Mouse (Mus musculus): ENCODE data around the gene Ntf3. TPM values are rescaled to one million over a fixed set of nuclear protein-coding genes. Genes with fewer than 3 reads are reported as not detected.

Ntf3 gene
- 1.3 and 2.2 TPM in 2 replicates for polyA plus RNA-seq (2012; rRNA removed)

DNA sequence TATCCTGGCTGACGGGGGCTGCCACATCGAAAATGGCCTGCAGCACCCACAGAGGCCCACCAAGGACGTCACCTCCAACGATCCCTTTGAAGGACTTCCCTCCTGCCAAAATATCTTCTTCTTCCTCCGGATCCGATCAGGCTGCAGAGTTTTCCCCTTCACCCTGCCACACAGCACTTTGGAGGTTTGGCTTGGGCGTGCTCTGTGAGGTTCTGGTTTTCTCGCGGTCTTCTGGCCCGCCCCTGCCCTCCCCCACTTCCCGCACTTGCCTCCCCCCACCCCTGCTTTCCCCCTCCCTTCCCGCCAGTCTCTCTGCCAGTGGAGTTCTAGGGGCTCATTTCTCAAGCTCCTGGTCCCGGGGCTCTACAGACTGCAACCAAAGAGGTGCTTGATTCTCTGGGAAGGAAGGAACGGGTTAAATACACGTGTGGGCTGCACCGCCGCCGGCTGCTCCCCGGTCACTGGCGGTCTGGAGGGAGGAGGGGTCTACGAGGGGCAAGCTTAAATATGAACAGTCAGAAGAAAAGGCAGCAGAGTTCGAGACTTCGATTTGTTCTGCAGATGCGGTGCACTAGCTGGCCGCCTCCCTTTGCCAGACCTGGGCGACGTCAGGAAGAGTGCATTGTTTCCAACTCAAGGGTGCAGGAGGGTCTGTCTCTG lies at the start of gene Ntf3:
Gene Ntf3 (minus strand): TSS at position 363 of the 660 bp plus-strand sequence.
- TF ChIP-seq POLR2A (IDR thresholded peaks at IDR 0.05; ENCODE audit: borderline replicate concordance, extremely low read depth, insufficient read depth, insufficient read length, poor library complexity, severe bottlenecking) (no peak), CTCF (IDR thresholded peaks at IDR 0.05; ENCODE audit: borderline replicate concordance, extremely low read depth, insufficient read depth, insufficient read length) (no peak)
- DNase-seq (ENCODE audit: low read depth): peak; percentile 37

DNA sequence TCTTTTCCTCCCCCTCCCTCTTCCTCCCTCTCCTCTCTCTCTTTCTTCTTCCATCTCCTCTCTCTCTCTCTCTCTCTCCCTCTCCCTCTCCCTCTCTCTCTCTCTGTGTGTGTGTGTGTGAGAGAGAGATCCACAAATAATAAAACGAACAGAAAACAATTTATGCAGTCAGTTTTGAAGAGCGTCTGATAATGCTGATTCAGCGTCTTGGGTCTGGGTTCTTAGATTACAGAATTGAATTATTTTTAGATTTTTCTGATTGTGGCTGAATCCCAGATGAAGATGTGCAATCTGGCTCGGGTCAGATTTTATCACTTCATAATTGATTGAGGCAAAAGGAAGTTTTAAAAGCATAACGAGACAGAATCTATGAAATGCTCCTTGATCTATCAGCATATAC lies 46.6 kb upstream of the Ntf3 start:
- no peak for TF ChIP-seq POLR2A (IDR thresholded peaks at IDR 0.05; ENCODE audit: borderline replicate concordance, extremely low read depth, insufficient read depth, insufficient read length, poor library complexity, severe bottlenecking)
- TF ChIP-seq CTCF (IDR thresholded peaks at IDR 0.05; ENCODE audit: borderline replicate concordance, extremely low read depth, insufficient read depth, insufficient read length): no peak
- DNase-seq (ENCODE audit: low read depth): no peak

DNA sequence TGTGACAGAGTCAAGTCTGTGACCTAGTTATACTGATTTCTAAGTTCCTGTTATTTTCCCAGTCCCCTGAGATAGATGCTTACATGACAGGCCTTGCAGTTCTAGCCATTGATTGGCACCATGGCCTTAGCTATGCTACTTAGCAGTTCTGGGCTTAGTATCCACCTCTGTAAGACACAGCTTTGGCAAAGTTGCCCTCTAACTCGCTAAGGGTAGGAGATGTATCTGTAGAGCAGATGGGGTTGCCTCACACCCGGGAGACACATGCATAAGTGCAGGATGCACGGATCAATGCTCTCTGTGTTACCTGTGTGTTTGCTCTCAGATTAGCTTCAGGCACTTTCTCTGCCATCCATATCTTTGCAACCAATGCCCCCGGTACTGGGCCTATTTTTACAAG lies 36.7 kb upstream of the Ntf3 start:
- no peak for DNase-seq (ENCODE audit: low read depth)
- no peak for TF ChIP-seq POLR2A (IDR thresholded peaks at IDR 0.05; ENCODE audit: borderline replicate concordance, extremely low read depth, insufficient read depth, insufficient read length, poor library complexity, severe bottlenecking)
- TF ChIP-seq CTCF (IDR thresholded peaks at IDR 0.05; ENCODE audit: borderline replicate concordance, extremely low read depth, insufficient read depth, insufficient read length): no peak

DNA sequence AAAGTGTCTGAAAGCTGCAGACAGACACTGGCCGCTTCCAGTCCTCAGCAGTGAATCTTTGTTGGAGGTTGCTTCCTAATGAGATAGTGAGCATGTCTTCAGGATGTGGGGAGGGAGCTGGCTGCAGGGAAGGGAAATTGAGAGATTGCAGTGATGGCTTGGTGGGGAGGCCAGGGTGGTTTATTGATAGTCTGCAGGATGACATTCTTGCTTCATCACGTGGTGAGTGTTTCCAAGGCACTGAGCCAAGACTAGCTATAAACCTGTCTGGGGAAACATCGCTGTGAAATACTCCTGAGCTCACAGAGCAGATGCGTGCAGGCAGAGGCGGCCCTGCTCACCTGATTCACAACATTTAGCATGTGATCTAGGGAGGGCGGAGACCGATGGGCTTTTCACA lies 36.2 kb upstream of the Ntf3 start:
- peak; percentile 37 for DNase-seq (ENCODE audit: low read depth)
- TF ChIP-seq POLR2A (IDR thresholded peaks at IDR 0.05; ENCODE audit: borderline replicate concordance, extremely low read depth, insufficient read depth, insufficient read length, poor library complexity, severe bottlenecking): no peak
- no peak for TF ChIP-seq CTCF (IDR thresholded peaks at IDR 0.05; ENCODE audit: borderline replicate concordance, extremely low read depth, insufficient read depth, insufficient read length)

DNA sequence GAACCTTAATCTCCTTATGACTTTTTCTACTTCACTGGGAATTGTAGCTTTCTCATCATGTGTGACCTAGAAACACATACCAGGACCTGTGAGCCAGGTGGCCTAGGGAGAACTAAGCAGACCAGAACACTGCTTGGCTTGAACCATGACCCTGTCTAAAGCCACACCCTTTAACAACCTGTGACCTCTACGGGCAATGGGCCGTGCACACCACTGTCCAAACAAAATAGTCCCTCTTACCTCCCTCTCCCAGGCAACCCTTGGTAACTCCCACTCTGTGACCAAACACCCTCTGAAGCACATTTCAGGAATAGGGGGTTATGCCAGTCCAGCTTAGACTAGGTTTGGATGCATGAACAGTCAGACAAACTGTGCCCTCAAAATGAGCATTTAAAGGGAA lies 35.0 kb upstream of the Ntf3 start:
- TF ChIP-seq CTCF (IDR thresholded peaks at IDR 0.05; ENCODE audit: borderline replicate concordance, extremely low read depth, insufficient read depth, insufficient read length): no peak
- TF ChIP-seq POLR2A (IDR thresholded peaks at IDR 0.05; ENCODE audit: borderline replicate concordance, extremely low read depth, insufficient read depth, insufficient read length, poor library complexity, severe bottlenecking): no peak
- DNase-seq (ENCODE audit: low read depth): no peak

DNA sequence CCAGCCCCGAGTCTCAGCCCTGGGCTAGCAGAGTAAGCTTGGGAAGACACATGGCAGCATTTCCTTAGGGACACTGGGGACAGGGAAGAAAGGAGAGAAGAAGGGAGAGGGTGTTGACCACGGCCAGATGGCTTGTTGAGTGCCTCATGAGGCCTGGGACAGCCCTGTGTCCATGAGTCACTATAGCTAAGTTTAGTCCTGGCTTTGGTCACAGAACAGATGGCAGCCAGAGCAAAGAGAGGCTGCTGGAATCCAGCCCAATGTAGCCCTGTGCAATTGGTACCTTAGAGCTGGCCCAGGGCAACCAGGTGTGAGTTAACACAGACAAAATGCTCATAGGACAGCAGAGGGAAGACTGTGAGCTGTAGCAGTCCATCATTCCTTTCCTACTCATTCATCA lies 33.2 kb upstream of the Ntf3 start:
- DNase-seq (ENCODE audit: low read depth): no peak
- TF ChIP-seq POLR2A (IDR thresholded peaks at IDR 0.05; ENCODE audit: borderline replicate concordance, extremely low read depth, insufficient read depth, insufficient read length, poor library complexity, severe bottlenecking) (no peak), CTCF (IDR thresholded peaks at IDR 0.05; ENCODE audit: borderline replicate concordance, extremely low read depth, insufficient read depth, insufficient read length) (no peak)

DNA sequence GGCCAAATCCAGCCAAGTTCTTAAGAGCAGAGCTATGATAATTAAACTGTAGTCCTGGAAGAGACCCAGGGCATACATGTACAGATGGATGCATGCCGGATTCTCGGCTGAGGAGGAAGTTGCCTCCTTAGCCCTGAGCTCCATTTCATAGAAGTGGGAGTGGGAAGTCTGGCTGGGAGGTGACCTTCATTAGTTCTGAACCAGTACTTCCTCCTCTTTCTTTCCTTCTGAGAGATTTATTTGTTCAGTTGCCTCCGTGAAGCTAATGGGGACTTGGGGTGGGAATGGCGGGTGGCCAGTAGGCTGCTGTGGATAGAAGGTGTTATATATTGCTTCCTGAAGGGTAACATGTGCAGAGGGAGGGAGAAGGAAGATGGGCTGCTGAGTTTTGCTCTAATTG lies 28.1 kb upstream of the Ntf3 start:
- TF ChIP-seq CTCF (IDR thresholded peaks at IDR 0.05; ENCODE audit: borderline replicate concordance, extremely low read depth, insufficient read depth, insufficient read length) (no peak), POLR2A (IDR thresholded peaks at IDR 0.05; ENCODE audit: borderline replicate concordance, extremely low read depth, insufficient read depth, insufficient read length, poor library complexity, severe bottlenecking) (no peak)
- DNase-seq (ENCODE audit: low read depth): no peak

DNA sequence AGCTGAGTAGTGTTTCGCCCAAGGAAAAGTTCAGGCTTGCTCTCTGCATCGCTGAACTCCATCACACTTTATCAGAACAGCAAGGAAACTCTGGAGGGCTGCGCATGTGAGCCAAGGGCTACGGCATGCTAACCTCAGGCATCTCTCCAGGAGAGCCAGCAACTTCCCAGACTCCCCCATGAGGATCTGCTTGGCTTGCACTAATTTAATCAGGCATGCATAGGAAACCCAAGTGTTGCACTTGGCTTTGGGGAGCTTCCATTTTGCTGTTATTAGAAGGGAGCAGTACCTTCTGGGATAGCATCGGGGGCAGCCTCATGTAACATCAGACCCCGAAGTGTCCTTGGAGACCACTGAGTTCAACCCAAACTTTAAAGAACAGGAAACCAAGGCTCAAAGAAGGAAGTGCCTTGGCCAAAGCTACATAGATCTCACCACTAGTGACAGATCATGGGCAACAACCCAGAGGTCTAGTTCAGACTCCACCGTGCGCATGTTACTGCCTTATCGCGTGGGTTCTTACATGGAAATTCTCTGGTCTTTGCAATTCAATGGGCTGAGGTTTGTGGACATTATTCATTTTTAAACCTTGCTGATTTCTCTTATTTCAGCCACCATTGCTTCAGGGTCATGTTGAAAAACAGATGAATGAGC lies 23.6 kb upstream of the Ntf3 start:
- no peak for DNase-seq (ENCODE audit: low read depth)
- no peak for TF ChIP-seq POLR2A (IDR thresholded peaks at IDR 0.05; ENCODE audit: borderline replicate concordance, extremely low read depth, insufficient read depth, insufficient read length, poor library complexity, severe bottlenecking)
- no peak for TF ChIP-seq CTCF (IDR thresholded peaks at IDR 0.05; ENCODE audit: borderline replicate concordance, extremely low read depth, insufficient read depth, insufficient read length)

DNA sequence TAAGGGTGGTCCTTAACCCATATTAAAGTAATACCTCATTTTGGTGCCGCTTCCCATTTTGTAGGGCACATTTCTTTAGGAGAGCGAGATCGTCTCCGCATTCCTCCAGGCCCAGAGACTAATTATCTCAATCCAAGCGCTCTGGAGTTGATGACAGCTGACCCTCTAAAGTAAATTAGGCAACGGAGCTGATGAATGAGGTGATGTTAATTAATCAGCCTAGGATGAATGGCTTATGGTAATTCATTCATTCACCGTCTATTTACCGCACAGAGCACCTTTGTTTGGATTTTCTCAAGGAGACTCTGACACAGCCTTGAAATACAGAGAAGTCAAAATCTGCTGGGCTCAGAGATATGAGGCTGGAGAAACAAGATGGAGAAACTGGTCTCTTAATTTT lies 20.7 kb upstream of the Ntf3 start:
- TF ChIP-seq CTCF (IDR thresholded peaks at IDR 0.05; ENCODE audit: borderline replicate concordance, extremely low read depth, insufficient read depth, insufficient read length): no peak
- TF ChIP-seq POLR2A (IDR thresholded peaks at IDR 0.05; ENCODE audit: borderline replicate concordance, extremely low read depth, insufficient read depth, insufficient read length, poor library complexity, severe bottlenecking): no peak

DNA sequence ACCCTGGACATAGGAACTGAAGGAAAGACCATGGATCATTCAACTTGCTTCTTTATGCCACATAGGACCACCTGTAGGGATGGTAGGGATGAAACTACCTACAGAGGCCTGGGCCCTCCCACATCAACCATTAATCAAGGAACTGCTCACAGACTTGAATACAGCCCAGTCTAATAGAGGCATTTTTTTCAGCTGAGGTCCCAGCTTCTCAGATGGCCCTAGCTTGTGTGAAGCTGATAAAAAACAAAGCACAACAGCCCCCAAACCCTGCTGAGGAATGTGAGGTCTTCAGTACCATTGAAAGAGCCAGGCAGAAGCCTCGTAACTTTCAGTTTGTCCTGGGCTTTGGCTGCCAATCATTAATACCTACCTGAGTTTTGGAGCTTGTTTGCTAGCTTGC lies 19.4 kb upstream of the Ntf3 start:
- no peak for DNase-seq (ENCODE audit: low read depth)
- TF ChIP-seq CTCF (IDR thresholded peaks at IDR 0.05; ENCODE audit: borderline replicate concordance, extremely low read depth, insufficient read depth, insufficient read length): no peak
- TF ChIP-seq POLR2A (IDR thresholded peaks at IDR 0.05; ENCODE audit: borderline replicate concordance, extremely low read depth, insufficient read depth, insufficient read length, poor library complexity, severe bottlenecking): no peak

More for the DNA sequence above, 20.7 kb upstream of the Ntf3 start:
- DNase-seq (ENCODE audit: low read depth): peak; percentile 55

DNA sequence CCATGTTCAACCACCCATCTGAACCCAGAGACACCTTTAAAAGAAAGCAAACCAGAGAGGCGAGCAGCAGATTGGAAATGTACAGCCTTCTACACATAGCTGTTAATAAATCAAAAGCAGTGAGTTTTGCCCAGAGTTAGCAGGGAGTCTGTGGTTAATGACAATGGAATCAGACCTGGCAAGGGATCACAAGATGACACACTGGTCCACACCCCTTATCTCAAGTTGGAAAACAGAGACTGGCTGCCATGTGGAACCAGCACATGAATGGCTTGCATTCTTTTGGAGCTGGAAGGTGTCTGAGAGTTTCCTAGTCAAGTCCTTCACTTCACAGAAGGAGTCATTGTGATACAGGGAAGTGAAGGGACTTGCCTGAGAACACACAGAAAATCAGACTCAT lies 5.4 kb upstream of the Ntf3 start:
- no peak for TF ChIP-seq POLR2A (IDR thresholded peaks at IDR 0.05; ENCODE audit: borderline replicate concordance, extremely low read depth, insufficient read depth, insufficient read length, poor library complexity, severe bottlenecking)
- no peak for TF ChIP-seq CTCF (IDR thresholded peaks at IDR 0.05; ENCODE audit: borderline replicate concordance, extremely low read depth, insufficient read depth, insufficient read length)
- DNase-seq (ENCODE audit: low read depth): no peak

DNA sequence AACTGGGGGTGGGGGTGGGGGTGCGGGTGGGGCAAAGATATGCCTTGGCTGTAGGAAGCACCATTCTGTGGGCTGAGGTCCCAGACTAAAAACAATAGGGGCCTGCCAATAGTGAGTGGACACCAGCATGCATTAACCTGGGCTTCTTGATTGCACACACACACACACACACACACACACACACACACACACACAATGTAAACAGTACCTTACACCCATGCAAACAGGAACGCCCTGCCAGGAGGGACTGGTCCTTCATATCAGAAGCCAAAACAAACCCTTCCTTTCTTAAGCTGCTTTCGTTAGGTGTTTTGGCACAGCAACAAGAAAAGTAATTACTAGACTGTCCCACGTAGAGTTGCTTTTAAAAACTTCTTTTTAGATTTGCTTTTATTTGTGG lies 4.1 kb upstream of the Ntf3 start:
- DNase-seq (ENCODE audit: low read depth): no peak
- TF ChIP-seq CTCF (IDR thresholded peaks at IDR 0.05; ENCODE audit: borderline replicate concordance, extremely low read depth, insufficient read depth, insufficient read length): no peak
- no peak for TF ChIP-seq POLR2A (IDR thresholded peaks at IDR 0.05; ENCODE audit: borderline replicate concordance, extremely low read depth, insufficient read depth, insufficient read length, poor library complexity, severe bottlenecking)

All from brain, embryonic 14.5 days (tissue).